Mouse (Mus musculus) adrenal gland, postnatal 14 days (tissue): ENCODE measurements around the gene Ppt2. TPM values are rescaled to one million over a fixed set of nuclear protein-coding genes. Genes with fewer than 3 reads are reported as not detected.

ENCODE experiments used
- DNase-seq: peaks from one replicate; pipeline ENCODE4 v3.0.0; 2021; ENCODE audit warnings: mixed read lengths
- total RNA-seq: library from RNA; stranded (reverse); gene quantifications from 2 replicates; pipeline ENCODE4 v1.2.3, GENCODE M21; 2021

The Ppt2 gene
- total RNA-seq, 1 experiment from 2014 or later = 50.0 TPM

DNA sequence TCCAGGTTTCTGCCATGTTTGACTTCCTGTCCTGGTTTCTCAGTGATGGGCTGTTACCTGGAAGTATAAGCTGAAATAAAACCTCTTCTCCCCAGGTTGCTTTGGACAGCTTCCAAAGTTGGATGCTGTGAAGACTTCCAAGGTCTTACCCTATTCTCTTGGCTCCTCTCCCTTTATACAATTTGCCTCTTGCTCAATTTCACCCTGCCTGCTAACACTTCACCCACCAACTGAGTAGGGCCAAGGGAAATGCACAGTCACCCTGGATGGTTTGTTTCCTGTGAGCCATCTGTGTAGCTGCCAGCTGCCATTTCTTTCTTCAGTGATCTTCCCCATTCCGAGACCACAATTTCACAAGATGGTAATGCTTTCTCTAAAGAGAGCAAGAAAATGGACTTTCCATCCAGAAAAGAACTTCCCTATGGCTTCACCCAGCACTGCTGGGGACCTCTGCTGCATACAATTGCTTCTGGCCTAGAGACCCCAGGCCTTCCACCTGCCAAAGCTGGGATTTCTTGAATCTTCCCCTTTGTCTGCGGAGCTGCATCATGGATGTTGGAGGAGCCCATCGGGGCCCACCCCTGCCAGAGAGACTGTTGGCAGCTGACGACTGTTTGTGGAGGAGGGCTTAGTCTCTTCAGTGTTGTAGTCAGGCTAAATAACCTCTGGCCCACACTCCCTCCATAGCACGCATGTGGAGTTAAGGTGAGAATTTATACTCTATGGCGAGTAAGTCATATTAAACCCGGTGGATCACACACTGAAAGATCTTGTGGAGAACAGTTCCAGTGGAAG lies 11.3 kb upstream of the Ppt2 start:
- DNase-seq = no peak

- no peak for DNase-seq
Observed at GRCm38 (mm10) chr17:34637459-34637858, 9.1 kb upstream of the Ppt2 start.

DNA sequence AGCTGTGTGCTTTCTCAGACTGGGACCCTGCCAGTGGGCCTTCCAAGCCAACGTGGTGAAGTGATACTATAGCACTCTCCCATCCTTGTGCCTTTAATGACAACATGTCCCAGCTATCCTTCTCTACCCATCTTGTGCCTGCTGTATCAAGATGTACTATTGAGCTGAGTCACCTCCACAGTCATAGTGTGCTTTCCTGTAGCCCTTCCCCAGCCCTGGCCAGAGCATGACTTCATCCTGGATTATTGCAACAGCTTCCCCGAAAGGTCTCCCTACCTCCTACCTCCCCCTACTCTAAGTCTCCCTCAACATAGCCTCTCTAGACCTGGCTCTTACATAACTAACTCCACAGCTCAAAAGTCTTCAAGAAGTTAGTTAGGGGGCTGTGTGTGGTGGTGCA lies 7.4 kb upstream of the Ppt2 start:
- DNase-seq = peak; percentile 29

DNA sequence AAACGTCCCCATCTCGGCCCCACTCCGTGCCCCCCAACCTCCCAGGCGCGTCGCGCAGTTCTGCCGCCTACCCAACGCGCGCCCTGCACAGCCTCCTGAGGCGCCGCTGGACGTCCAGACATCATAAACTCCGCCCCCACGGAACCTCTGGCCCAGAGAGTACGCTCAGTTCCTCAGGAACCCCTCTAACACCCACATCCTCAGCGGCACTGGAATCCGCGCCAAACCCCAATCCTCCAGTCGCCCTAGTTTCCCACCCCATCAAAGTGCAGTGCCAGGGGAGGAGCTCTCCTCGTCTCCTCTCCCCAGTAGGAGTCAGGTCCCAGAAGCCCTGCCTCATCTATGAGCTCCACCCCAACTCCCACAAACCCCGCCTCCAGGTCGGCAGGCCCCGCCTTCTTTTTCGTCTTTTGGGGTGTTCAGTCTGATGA lies 4.0 kb upstream of the Ppt2 start:
- peak; percentile 82 for DNase-seq

DNA sequence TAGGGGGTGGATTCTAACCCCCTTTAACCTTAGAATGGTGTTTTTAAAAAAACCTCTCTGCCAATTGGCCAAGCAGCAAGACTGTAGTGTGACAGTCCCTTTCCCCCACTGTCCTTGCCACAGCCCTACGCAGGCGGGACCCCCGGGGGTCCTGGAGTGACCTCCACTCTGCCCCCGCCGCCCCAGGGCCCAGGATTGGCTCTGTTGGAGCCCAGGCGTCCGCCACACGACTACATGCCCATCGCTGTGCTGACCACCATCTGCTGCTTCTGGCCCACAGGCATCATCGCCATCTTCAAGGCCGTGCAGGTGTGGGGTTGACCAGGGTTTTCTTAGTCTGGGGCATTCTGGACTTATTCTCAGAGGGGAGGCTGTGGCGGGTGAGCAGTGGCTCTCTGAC lies 3.3 kb upstream of the Ppt2 start:
- DNase-seq = peak; percentile 6

- peak; percentile 37 for DNase-seq
Observed at GRCm38 (mm10) chr17:34630761-34631301, 2.5 kb upstream of the Ppt2 start.

DNA sequence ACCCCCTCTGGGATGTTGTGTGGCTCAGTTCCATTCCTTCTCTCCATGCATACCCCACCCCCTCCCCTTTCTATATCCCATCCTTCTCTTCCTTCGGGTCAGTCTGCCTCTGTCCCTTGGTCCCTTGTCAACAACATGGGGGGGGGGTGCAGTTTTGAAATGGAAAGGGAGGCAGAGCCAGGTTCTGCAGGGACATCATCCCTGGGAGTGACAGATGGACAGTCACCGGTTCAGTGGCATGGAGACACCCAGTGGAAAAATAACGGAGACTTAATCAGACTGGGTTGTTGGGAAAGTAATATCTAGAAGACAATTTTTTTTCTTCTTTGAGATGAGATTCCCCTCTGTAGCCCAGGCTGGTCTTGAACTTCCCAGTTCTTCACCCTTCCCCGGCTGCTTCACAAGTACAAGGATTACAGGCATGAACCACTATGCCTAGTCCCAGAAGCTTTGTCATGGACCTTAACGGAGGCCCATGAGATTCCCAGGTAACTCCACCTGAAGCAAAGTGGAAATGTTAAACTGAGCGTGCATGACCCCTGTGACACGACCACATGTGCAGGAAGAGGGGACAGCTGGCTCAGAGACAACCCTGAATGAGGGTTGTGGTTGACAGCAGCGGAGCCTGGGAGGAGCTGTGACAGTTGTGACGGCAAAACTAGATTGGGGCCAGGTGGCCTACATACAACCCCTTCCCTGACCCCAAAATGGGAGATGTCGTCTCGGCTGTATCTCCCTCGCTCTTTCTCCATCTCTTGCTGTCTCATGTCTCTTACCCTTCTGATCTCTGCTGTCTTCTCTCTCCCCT lies 1.7 kb upstream of the Ppt2 start:
- DNase-seq = no peak

- peak; percentile 21 for DNase-seq
Observed at GRCm38 (mm10) chr17:34629221-34629751, 976 bp upstream of the Ppt2 start, which contains the start of gene Prrt1. Gene Prrt1 (plus strand): TSS chr17:34629533.

DNA sequence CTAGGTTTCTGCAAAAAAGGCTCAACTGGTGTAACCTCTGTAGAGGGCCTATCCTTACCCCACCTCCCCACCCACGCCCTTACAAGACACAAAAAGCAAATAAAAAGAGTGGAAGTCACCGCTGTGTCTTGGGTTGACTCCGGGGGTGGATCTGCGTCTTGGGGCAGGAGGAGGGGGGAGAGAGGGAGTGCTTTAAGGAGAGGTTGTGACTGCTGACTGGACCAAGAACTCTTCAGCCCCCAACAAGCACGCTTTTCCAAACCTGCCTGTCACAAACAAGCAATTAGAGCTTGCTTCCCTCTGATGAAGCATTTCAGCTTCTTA lies 296 bp upstream of the Ppt2 start:
- DNase-seq = no peak

- DNase-seq = peak; percentile 95
Observed at GRCm38 (mm10) chr17:34627093-34627942, 992 bp downstream of the Ppt2 start.

DNA sequence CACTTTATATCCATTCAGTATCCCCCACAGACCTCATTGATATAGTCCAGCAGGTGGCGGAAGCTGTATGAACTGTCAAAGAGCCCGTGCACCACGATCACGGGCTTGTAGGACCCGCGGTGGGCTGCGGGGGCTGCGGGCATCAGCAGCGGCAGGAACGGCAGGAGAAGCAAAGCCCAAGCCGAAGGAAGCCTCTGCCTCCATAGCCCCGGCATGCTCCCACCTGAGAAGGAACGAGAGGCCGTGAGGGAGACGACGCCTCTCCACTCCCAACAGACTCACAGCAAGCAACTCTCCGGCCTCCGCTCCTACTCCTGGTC lies 1.6 kb downstream of the Ppt2 start:
- peak; percentile 59 for DNase-seq

DNA sequence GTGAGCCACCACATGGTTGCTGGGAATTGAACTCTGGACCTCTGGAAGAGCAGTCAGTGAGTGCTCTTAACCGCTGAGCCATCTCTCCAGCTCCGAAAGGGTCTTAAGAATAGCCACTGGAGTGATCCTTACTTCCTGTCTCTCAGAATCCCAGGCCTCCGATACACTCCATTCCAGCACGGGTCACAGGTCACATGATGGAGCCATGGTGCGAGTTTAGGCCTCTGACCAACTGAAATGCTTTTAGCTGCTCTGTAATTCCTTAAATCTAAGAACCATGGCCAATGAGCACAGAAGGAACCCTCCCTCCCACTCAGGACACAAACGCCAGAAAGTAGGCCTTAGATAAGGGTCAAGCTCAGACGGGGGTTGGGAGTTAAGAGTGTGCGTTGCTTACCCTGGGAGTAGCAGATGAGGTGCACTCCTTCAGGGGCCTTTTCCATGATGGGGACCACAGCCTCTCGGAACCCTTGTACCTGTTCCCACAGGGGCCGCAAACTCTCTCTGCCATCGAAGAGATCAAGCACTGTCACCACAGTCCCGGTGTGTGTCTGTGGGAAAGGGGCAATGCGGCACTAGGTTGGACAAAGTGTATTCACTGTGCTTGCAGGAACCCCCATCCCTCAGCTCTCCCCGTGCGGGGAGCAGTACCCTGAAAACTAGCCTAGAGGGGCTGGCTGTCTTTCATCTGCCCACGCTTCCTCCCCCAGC lies 2.1 kb downstream of the Ppt2 start:
- no peak for DNase-seq

DNA sequence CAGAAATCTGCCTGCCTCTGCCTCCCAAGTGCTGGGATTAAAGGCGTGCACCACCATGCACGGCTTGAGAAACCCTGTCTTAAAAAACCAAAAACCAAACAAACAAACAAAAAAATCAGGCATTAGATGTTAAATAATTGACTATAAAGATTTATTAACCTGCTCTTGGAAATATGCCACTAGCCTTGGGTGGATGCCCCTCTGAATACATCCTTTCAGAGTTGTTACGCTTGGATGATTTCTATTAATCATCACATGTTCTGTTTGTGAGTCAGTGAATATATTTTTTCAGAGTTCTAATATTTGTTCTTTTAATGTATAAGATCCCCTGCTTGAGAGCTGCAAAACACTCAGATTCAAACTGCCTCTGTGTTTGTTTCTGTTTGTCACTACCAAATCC lies 3.3 kb downstream of the Ppt2 start:
- DNase-seq = no peak

- no peak for DNase-seq
Observed at GRCm38 (mm10) chr17:34623161-34623560, 5.1 kb downstream of the Ppt2 start.

GRCm38 (mm10) chr17:34621006-34621405 lies 7.3 kb downstream of the Ppt2 start:
- no peak for DNase-seq

GRCm38 (mm10) chr17:34618999-34619398 lies 9.3 kb downstream of the Ppt2 start:
- peak; percentile 87 for DNase-seq

DNA sequence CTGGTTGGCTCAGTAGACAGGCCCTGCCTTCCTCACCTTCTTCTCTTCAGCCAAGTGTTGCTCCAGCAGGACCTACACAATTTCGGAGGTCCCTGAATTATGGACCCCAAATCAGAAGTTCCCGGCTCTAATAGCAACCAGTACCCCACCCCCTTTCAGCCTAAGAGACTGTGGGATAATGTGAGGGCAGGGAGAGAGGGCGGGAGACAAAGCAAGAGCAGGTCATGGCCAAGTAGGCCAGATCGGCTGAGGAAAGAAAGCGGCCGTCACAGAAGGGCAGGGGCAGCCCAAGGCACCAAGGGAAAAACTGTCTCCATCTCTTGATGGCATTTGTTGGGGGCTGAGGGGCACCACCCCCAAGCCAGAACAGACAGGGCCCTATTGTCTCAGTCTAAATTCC lies 12.4 kb downstream of the Ppt2 start, which contains the start of gene Egfl8:
Gene Egfl8, minus strand, starts transcription at position 101 of the 400 bp plus-strand sequence.
- DNase-seq = no peak

DNA sequence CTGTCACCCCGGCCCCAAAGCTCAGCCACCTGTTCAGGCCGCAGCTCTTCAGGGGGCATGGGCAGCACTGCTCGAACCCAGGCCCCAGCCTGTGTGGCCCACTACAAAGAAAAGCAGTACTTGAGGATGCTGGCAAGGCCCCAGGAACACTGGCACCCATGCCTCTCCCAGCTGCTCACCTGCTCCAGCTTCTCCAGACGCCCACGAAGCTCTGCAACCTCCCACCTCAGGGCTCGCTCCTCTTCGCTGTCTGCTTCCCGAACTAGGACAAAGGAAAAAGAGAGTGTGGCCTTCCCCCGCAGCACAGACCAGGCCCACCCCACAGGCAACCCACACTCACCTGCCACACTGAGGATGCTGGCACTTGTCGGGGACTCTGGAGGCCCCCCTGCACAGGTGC lies 14.5 kb downstream of the Ppt2 start:
- DNase-seq = no peak

DNA sequence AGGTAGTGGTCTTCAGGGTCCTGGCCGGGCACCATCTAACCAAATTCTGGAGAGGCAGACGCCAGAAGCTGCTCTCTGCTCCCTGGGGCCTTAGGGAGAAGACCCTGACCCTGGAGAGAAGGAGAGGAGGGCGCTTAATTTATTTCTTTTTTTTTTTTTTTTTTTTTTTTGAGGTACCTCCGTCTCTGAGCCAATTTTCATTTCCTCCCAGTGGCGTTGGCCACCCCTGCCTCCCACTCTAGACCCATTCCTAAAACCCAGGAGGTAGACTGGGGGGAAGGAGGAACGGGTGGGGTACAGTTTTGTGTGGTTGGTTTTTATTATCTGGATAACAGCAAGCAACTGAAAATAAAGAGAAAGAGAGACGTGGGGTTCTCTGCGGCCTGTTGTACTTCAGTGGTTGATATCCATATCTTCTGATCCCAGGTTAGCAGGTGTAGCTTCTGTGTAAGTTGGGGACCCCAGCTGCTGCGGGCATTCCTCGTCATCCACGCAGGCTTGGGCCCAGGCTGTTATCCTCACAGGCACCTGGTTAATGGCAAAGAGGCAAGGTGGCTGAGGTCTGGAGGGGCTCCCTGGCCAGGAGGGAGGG lies 15.2 kb downstream of the Ppt2 start:
- DNase-seq = no peak

GRCm38 (mm10) chr17:34611050-34611449 lies 17.3 kb downstream of the Ppt2 start:
- no peak for DNase-seq

- no peak for DNase-seq
Observed at GRCm38 (mm10) chr17:34607997-34608396, 20.3 kb downstream of the Ppt2 start.
